Mouse (Mus musculus) cerebellum, postnatal 4 days (tissue): ENCODE measurements at regions not wholly inside any gene's neighbourhood (a gene's known extent, or its start where the extent isn't known, plus 50 kb on each side); places are given as distances from the start of the nearest gene placed in this dataset.
A peak's percentile ranks its signal among the peaks of the same experiment; 100 is the strongest.

Experiments
- DNase-seq, 2 experiments: peaks; one replicate each; pipeline ENCODE4 v3.0.0; 2022; ENCODE audit warnings: low spot score in 2 of 2, mixed read lengths in 1 of 2

DNA sequence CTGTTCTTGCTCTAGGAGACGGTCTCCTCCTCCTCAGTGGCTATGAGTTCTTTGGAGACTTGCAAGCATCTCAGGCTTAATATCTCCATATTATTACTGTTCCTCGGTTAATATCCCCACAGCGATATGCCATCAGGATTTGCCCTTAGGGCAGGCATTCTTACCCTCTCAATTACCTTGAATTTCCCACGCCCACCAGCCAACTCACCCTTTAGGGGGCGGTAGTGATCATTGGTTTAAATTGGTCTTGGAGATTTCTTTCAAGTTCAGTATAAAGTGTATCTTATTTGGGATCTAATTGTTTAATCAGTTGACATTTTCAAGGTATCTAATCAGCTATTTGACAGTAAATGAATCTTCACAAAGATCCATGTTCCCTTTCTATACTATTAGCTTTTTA is 162.5 kb downstream of the Emp1 start:
- DNase-seq = peak in 1 of 2 experiments; percentile 18

DNA sequence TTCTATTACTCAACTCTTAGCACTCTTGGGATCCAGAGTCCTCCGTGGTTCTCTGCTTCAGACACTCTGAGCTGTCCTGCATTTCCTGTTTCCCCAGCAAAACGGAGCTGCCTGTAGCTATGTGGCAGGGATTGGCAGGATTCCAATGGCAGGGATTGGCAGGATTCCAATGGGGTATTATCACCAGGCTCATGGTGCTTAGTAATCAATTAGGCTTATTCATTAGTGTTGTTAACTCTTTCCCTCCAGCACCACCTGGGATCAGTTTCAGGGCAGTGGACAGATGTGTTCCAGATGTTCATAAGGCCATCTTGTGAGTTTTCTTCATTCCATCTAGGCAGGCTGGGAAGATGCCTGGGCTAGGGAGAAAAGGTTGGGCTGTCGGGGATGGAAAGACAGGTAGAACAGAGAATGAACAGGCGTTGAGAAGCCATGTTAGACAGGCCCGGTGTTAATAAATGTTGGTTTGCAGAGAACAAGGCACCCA is 163.5 kb downstream of the Emp1 start:
- peak; percentile 51 to 81 for DNase-seq

DNA sequence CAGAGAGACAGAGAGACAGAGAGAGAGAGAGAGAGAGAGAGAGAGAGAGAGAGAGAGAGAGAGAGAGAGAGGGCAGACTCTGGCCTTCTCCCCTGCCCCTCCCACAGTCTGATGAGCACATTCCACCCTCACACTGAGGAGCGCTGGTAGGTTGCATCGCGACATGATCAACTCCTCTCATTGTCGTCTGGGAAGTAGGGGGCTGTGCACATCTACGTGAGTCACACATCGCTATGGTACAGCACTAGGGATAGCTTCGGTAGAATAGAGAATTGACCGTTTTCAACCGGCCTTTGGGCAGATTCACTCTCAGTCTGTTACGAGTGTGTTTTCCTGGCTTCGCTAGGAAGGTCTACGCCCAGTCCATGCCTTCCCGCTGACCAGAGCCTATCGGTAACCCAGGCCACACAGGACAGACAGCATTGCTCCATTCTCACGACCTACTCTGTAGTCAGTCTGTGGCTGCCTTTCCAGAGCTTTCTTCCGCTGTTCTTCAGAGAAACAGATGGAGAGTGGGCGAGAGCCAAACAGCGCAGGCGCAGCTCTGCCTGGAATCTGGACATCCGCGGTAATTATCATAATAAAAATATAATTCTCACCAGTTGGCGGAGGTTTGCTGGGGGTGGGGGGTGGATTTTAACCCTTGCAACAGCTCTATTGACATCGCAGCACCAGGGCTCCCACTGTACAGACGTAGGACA is 164.3 kb downstream of the Emp1 start:
- peak in 1 of 2 experiments; percentile 29 for DNase-seq

DNA sequence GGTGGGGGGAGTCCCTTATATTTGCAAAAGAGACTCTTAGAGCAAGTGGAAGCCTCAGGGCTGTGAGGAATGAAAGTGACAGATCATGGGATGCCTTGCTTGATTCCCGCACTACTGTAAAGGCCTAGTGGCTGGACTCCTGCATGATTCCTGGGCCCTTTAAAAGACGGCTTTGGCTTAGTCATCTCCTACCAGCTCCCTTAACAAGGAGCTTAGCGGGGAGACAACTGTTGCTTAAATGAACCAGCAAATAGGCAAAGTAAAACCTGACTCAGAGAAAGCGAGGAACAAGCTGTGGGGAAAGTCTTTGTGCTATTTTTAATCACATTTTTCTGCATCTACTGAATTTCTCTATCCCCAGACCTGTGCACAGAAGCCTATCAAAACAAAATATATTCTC is 165.5 kb downstream of the Emp1 start:
- no peak for DNase-seq

DNA sequence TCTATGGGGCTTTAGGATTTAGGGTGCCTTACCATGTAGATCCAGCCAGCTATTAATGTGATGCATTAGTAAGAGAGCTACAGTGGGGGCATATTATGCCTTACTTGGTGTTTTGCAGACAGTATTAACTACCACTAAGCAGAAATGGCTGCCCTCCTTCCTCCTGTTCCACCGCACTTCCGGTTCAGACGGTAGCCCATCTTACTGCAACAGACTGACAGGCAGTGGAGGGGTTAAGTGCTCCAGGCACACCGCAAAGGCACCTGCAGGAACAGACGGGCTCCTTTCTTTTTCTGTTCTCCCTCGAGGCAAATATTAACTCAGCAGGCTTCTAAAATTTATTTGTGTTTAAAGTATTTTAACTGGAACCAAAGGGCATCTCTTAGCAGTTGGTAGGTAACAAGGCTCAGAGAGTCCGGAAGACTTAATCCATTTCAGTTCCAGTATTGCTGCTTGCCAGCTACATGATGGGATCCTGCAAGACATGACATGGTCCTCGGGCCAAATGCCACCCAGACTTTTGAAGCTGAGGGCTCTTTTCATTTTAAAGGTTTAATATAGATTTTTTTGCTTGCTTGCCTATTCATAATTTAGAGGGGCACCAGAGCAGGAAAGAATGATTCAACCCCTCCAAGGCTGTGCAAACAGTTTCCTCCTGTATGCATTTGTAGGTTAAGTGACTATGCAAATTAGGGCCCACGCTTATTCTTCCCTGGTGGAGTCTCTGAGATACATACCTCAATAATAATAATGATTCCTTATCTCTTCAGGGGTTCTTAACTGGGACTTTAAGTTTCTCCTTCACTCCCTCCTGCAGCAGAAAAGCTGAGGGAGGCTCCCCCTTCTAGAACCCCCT is 177.7 kb downstream of the Emp1 start:
- DNase-seq = no peak

DNA sequence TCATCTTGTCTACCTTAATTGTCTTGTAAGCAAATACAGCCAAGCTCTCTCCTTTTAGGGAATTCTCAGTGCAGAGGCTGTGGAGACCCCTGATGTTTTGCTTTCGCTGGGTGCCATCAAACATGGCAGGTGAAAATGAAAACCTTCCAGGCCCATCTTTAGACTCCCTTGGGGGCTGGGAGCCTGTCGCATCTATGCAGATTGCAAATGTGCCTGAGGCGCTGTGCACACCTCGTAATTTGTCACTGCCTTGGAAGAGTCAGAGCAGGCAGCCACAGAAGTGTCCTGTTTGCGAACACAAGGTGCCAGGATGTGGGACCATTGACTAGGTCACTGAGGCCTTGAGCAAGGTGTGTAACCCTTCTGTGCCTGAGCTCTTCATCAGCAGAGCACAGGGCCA is 179.2 kb downstream of the Emp1 start:
- no peak for DNase-seq

DNA sequence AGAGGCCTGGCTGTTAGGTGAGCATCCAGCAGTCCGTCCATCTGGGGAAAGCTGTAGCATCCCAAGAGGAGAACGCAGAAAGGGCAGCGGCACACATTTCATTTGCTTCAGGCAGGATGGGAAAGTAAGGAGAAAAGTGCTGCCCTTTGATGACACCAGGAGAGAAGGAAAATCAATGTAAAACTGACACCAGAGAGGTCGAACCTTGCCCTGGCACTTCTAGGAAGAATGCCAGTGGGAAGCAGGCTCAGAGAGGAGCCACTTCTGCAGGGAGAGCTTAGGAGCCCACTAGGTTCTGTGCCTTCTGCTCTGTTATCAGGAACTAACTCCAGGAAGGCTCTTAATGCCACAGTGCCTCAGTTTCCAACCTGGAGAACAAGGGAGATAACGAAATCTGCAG is 180.0 kb downstream of the Emp1 start:
- DNase-seq = no peak

DNA sequence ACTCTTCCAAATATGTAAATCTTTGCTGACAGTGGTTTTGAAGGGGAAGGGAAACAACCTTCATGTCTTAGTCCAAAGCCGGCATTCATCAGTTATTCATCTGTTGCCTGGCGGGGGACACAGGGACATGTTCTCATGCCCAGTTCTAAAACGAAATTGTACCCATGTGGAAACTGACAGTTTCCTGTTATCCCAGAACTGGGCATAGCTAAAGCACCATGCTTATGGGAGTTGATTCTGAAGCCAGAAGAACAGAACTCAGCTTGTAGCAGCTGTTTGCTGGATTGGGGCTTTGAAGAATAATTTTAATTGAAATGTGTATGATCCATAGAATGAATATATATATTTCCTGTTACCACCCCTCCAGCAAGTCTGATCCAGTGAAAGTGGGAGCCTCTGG is 181.0 kb downstream of the Emp1 start:
- no peak for DNase-seq

DNA sequence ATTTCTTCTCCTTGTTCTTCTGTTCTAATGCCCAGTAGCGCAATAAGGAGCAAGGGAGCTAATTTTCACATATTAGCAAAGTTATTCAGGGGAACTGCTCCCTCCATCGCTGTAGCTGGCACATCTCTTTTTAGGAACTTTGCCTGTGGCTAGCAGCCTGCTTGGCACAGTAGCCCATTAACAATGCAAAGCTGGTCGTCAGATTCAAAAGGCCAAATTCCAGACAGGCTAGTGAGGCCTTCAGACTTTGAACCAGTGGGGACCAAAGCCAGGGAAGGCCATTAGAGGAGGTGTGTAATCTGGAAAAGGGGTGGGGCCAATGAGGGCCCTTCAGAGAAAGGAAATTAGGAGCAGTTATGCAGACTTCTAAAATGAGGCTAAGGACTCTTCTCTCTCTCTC is 181.5 kb downstream of the Emp1 start:
- DNase-seq = no peak

DNA sequence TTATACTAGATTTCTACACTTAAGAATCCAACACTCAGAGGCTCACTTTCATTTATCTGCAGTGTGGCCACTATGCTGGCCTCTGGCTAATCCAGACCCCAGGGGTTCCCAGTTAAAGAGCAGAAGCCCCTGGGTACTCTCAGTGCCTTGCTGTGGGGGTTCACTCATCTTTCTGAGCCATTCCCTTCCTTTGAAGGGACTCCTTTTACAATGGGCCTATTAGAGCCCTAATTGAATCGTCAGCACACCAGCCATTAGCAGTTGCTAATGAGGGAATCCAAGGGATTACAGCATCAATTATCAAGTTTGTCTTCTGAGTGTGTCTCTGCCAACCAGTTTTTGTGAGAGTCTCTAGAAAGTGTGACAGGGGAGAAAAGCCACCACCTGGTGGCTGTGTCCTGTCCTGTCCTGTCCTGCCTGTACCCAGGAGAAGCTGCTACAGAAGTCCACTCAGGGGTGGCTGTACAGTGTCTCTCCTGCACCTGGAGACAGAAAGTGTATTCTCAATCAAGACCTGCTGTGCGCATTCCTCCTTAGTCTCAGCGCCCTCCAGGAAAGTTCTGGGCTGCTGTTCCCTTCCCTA is 188.1 kb downstream of the Emp1 start:
- no peak for DNase-seq

DNA sequence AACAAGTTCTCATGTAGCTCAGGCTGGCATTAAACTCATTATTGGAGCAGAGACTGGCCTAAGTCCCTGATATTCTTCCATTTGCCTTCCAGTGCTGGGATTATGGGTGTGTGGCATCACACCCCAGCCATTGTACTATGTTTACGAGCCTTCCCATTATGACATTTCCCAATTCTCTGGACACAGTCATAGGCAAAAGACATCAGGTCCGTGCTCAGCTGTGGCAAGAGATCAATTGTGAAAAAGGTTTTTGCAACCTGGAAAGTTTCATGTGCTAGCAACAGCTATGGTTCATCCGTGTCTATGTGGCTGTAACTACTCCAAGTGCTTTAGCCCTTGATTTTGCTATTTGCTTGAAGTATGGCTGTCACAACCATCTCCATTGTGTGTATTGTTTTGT is 190.1 kb downstream of the Emp1 start:
- no peak for DNase-seq

DNA sequence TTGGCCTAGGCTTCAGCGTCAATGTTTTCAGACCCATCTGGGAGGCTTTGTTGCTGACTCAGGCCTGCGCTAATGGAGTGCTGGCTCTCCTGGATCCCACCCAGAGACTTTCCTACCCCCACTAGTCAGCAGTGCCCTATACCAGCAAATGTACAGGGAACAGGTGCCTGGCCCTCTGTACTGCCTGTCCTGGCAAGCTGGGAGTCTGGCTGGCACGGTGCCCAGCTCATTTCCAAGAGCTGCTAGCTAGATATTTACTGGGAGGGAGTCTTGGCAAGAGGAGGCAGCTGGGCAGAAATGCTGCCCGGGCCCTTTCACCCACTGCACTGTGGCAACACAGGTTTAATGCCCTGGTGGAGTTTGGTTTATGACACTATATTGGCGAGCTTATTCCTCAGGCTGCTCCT is 197.2 kb downstream of the Emp1 start:
- peak; percentile 89 to 98 for DNase-seq

DNA sequence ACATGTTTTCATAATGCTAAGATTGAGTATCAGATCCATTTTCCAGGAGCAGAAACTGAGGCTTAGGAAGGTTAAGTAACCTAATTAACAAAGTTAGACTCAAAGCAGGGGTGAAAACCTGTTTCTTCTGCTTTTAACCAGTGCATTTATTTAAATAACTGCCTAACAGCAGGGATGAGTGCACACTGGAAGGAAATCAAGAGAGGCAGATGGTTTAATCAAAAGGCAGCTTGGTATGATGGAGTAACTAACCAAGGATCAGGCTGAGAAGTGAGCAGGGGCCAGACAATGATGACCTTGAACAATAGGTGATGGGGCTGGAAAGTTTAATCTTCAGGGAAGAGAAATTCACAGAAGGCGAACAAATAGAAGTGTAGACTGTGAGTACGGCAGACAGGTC is 199.9 kb downstream of the Emp1 start:
- no peak for DNase-seq

DNA sequence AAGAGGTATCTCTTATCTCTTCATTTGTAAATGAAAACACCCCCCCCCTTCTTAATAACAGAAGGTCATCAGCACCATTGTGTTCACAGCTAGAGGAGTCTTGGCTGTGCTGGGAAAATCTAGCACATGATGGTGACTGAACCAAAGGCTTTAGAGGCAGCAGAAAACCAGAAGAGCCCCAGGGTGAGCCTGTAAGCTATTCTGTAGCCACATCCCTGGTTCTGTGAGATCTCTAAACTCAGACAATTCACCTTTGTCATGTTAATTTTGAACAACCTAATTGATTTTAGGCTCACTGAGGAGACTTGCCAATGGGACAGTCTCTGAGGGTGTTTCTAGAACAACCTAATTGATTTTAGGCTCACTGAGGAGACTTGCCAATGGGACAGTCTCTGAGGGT is 201.4 kb downstream of the Emp1 start:
- no peak for DNase-seq

DNA sequence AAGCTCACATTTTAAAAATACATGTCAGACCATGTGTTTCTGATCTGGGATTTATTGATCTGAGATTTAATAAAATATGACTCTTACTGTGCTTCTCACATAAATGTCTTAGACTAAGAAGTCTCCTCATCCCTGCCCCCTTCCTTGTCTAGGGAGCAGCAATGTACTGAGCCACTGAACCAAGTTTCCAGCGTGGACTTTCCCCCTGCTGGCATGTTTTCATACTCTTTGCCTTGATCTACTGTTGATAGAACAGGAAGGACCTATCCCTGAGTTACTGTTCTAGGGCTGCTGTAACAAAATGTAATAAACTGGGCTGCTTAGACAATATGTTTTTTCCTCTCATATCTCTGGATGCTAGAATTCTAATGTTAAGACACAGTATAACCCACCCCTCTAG is 206.7 kb downstream of the Emp1 start:
- DNase-seq = no peak

DNA sequence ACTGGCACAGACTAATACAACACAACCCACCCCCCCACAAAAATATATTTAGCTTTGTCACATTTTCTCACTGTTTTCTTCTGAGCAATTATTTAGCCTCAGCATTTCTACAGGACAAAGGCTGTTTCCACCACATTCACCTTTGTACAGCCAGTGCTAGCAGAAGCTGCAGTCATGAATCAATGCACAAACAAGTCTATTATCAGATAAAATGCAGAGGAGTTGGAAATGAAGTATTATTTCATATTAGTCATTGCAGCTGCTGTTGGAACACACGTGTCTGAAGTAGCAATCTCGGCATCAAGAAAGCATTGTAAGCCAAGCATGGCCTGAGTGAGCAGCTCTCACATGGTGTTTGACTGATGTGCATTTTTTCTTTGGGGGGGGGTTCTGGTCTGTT is 212.9 kb downstream of the Emp1 start:
- DNase-seq = no peak

DNA sequence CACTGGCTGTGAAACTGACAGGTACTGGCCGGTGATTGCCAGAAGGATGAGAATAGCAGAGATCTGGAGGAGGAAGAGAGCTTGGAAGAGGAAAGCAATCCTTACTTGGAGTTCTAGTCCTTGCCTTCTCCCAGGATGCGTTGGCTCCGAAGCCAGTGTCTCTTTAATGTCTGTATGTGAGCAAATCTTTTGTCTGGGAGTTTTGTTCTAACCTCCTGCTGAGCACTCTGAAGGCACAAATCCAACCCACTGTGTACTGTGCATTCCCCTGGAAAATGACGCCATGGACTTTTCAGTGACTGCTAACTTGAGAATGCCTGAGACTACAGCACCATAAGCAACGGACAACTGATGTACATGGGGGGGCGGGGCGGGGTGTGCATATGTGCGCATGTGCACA is 216.4 kb downstream of the Emp1 start:
- DNase-seq = no peak

DNA sequence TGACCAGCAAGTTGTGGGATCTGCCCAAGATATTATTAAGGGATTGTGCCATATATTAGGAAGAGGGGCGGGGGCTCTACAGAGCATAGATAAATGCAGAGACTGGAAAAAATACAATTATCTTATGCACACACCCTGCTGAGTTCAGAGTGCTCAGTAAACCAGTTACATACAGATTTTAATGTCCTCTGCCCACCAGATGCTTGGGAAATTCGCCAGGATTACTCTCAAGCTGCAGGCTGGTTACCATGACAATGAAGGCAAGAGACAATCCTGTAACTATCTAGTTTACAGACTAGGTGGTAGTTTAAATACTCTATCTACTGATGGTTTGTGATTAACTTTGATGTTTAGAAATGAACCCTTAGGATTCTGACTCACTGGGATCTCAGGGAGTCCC is 220.2 kb downstream of the Emp1 start:
- no peak for DNase-seq

DNA sequence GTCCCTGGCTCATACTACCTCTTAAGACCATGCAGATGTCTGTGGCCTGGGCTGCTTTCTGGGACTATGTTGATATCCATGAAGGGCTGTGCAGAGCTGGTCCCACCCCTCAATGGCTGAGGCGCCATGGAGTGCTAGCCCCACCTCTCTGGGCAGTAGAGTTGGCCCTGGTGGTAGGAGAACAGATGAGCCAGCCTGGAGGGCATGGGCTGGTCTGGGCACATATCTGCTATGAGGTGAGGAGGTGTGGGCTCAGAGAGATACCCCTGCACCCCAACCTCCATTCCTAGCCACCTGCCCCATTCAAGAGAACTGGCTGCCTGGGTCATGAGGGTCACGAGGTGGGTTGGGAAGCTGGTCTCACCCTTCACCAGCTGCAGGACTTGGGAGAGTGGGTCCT is 222.4 kb downstream of the Emp1 start:
- no peak for DNase-seq

DNA sequence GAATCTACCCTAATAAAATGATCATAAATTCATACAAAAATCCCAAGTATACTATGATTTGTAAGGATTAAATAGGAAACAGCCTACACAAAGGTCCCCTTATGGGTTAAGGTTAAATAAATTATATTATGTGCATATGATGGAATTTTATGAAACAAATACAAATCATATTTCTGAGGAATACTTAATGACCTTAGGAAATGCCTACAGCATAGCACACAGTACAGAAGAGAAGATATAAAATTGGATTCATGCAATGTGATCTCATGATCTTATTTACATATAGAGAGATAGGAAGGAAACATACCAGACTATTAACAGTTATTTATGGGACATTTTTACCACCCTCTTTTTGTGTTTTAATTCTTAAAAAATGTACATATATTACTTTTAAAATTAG is 227.7 kb downstream of the Emp1 start:
- DNase-seq = no peak

DNA sequence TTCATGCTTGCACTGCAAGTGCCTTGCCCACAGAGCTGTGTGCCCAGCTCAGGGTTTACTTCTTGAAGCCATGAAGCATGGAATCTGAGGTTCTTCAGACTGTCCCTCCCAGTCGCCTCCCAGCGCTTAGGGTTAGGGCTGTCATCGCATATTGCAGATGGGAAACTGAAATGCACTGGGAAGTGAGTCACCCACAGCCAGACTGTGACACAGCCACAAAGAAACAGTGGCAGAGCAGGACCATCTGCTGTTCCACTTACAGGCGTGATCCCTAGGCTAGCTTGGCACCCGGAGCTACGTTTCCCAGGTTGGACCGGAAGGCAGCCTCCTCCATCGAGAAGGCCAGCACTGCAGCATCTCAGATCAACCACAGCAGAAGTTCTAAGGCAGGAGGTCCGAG is 228.7 kb downstream of the Emp1 start:
- DNase-seq = no peak

DNA sequence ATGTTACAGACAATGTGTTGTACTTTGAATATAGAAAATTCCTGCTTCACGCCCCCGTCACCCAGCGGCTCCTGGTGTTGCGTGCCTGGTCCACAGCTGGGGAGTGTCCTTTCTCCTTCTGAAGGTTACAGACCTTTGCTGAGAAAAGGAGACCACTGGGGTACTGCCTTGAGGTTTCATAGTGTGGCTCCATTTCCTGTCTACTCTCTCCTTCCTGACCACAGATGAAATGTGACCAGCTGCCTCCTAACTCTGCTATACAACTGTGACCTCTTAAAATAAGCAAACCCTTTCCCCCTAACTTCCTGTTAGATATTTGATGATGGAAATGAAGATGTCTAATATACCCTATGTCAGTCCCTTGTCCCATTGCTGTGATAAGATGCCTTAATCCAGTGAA is 234.0 kb downstream of the Emp1 start:
- no peak for DNase-seq
